Mouse (Mus musculus) hindbrain, postnatal 0 days (tissue): Measurements from ENCODE around the gene Plch2. TPM values are rescaled to one million over a fixed set of nuclear protein-coding genes. Genes with fewer than 3 reads are reported as not detected.

ENCODE experiments used
- ATAC-seq: fragments of 200-750 bp; cut with Nextera tagmentation; 2 replicates; pipeline ENCODE4 v1.8.0; 2017; ENCODE audit warnings: mild to moderate bottlenecking, moderate TSS enrichment, moderate library complexity
- DNase-seq: peaks from one replicate; pipeline ENCODE4 v3.0.0-alpha.2; 2015; ENCODE audit warnings: low spot score
- H3K27ac ChIP-seq: fragments of 300-500 bp; sonication (generic); 2 replicates; pipeline ENCODE4 v1.5.1; 2014; ENCODE audit warnings: mild to moderate bottlenecking
- H3K27me3 ChIP-seq: fragments of 300-500 bp; sonication (generic); 2 replicates; pipeline ENCODE4 v1.6.1; 2014; ENCODE audit warnings: low read length, mixed read lengths; ENCODE audit not compliant: insufficient read depth
- H3K36me3 ChIP-seq: fragments of 300-500 bp; sonication (generic); 2 replicates; pipeline ENCODE4 v1.6.1; 2014; ENCODE audit warnings: low read length, mixed read lengths; ENCODE audit not compliant: insufficient read depth
- H3K4me1 ChIP-seq: fragments of 300-500 bp; sonication (generic); 2 replicates; pipeline ENCODE4 v1.6.1; 2014; ENCODE audit warnings: antibody characterized with exemption, low read length, mixed read lengths; ENCODE audit not compliant: insufficient read depth
- H3K4me2 ChIP-seq: fragments of 300-500 bp; sonication (generic); 2 replicates; pipeline ENCODE4 v1.6.1; 2014; ENCODE audit warnings: low read depth, mild to moderate bottlenecking, low read length, moderate library complexity, mixed read lengths
- H3K4me3 ChIP-seq: fragments of 300-500 bp; sonication (generic); 2 replicates; pipeline ENCODE4 v1.5.1; 2014; ENCODE audit warnings: low read length
- H3K9ac ChIP-seq: fragments of 300-500 bp; sonication (generic); replicated peaks from 2 replicates; pipeline ENCODE4 v1.6.1; 2014; ENCODE audit warnings: mild to moderate bottlenecking, low read length, moderate library complexity, mixed read lengths
- H3K9me3 ChIP-seq: fragments of 300-500 bp; sonication (generic); 2 replicates; pipeline ENCODE4 v1.6.1; 2016; ENCODE audit warnings: low read length, mixed read lengths
- CTCF ChIP-seq: IDR thresholded peaks from 2 replicates; pipeline ENCODE4 v1.5.1; 2016; ENCODE audit warnings: antibody characterized with exemption, control low read depth, low read depth
- WGBS: fragments of 180-500 bp; shearing (Covaris S2); extraction: QIAGEN DNeasy Blood & Tissue Kit; methylation state at CpG from one replicate; pipeline ENCODE4 v1.1.7; 2014; 5-methylcytosine and 5-hydroxymethylcytosine counted together
- polyA plus RNA-seq: library from polyadenylated mRNA; unstranded; fragments of >200 nt; fragmentation: Nextera tagmentation; extraction: Ambion mirVana; gene quantifications from 2 replicates; pipeline ENCODE4 v1.2.1, GENCODE M21; 2015
- total RNA-seq: library from RNA; depleted of rRNA; stranded (reverse); fragments of >200 nt; gene quantifications from 2 replicates; pipeline ENCODE4 v1.2.3, GENCODE M21; 2014

Gene Plch2
- total and polyA plus RNA-seq, 2 experiments from 2014 or later, result 12.5 to 45.7 TPM

- no peaks in the 10 kb centered on the region for H3K27me3 ChIP-seq
- no peak overlapping the region for H3K4me2 ChIP-seq
- H3K4me1 ChIP-seq, result no peaks in the 10 kb centered on the region
- H3K36me3 ChIP-seq, result peaks cover 8% of the 10 kb centered on the region; the same call in 1 of the 2 replicates
- no peak for TF ChIP-seq CTCF
- no peaks in the 10 kb centered on the region for H3K9me3 ChIP-seq
- 87% methylated on average over 7 of the region's 7 CpGs for WGBS
- H3K4me3 ChIP-seq, result no peak overlapping the region
- no peak overlapping the region for H3K9ac ChIP-seq
- DNase-seq (no peak), ATAC-seq (no peak)
- H3K27ac ChIP-seq, result no peak overlapping the region
Observed at GRCm38 (mm10) chr4:155093431-155094149, 37.0 kb upstream of the Plch2 start.

- H3K36me3 ChIP-seq, result peaks cover 8% of the 10 kb centered on the region; the same call in 1 of the 2 replicates
- ATAC-seq (no peak), DNase-seq (no peak)
- no peaks in the 10 kb centered on the region for H3K9me3 ChIP-seq
- TF ChIP-seq CTCF, result no peak
- no peak overlapping the region for H3K27ac ChIP-seq
- no peaks in the 10 kb centered on the region for H3K27me3 ChIP-seq
- 95% methylated on average over 19 of the region's 19 CpGs for WGBS
- H3K4me3 ChIP-seq, result no peak overlapping the region
- no peak overlapping the region for H3K9ac ChIP-seq
- no peak overlapping the region for H3K4me2 ChIP-seq
- H3K4me1 ChIP-seq, result no peaks in the 10 kb centered on the region
Observed at GRCm38 (mm10) chr4:155092718-155093430, 36.3 kb upstream of the Plch2 start.

- no peak overlapping the region for H3K4me2 ChIP-seq
- DNase-seq, result no peak
- H3K27me3 ChIP-seq, result no peaks in the 10 kb centered on the region
- H3K4me1 ChIP-seq, result peaks cover 6% of the 10 kb centered on the region
- no peak for TF ChIP-seq CTCF
- no peak overlapping the region for H3K4me3 ChIP-seq
- H3K36me3 ChIP-seq, result peaks cover 8% of the 10 kb centered on the region; the same call in 1 of the 2 replicates
- H3K27ac ChIP-seq, result no peak overlapping the region
- no peaks in the 10 kb centered on the region for H3K9me3 ChIP-seq
- H3K9ac ChIP-seq, result no peak overlapping the region
- no peak for ATAC-seq
- 92% methylated on average over 13 of the region's 13 CpGs for WGBS
Observed at GRCm38 (mm10) chr4:155090688-155091449, 34.3 kb upstream of the Plch2 start.

GRCm38 (mm10) chr4:155090147-155090546, 33.6 kb upstream of the Plch2 start:
- Histone ChIP-seq H3K36me3 (peaks cover 8% of the 10 kb centered on the region; the same call in 1 of the 2 replicates), H3K9ac (no peak overlapping the region), H3K4me3 (no peak overlapping the region), H3K27me3 (no peaks in the 10 kb centered on the region), H3K4me1 (peaks cover 9% of the 10 kb centered on the region), H3K9me3 (no peaks in the 10 kb centered on the region), H3K4me2 (no peak overlapping the region), H3K27ac (no peak overlapping the region)
- DNase-seq (no peak), ATAC-seq (no peak)
- no peak for TF ChIP-seq CTCF
- 95% methylated on average over 4 of the region's 4 CpGs for WGBS

- H3K27me3 ChIP-seq, result no peaks in the 10 kb centered on the region
- no peak for ATAC-seq
- H3K9ac ChIP-seq, result no peak overlapping the region
- peaks cover 14% of the 10 kb centered on the region for H3K4me1 ChIP-seq
- no peak for DNase-seq
- H3K9me3 ChIP-seq, result no peaks in the 10 kb centered on the region
- H3K36me3 ChIP-seq, result peaks cover 8% of the 10 kb centered on the region; the same call in 1 of the 2 replicates
- H3K27ac ChIP-seq, result no peak overlapping the region
- no peak overlapping the region for H3K4me3 ChIP-seq
- no peak for TF ChIP-seq CTCF
- 85% methylated on average over 5 of the region's 5 CpGs for WGBS
- H3K4me2 ChIP-seq, result no peak overlapping the region
Observed at GRCm38 (mm10) chr4:155089241-155089640, 32.7 kb upstream of the Plch2 start.

GRCm38 (mm10) chr4:155086108-155087024, 29.8 kb upstream of the Plch2 start, which contains the start of the genes Rer1 and Morn1:
Rer1 (minus strand) TSS chr4:155086382.
Morn1 (plus strand) TSS chr4:155086577.
- H3K9me3 ChIP-seq, result no peaks in the 10 kb centered on the region
- H3K4me3 ChIP-seq, result peak within 1 kb of the TSS; percentile 90
- H3K9ac ChIP-seq, result peak within 1 kb of the TSS; percentile 88
- ATAC-seq (peak; percentile 99), DNase-seq (peak; percentile 100)
- peak within 1 kb of the TSS; percentile 98 for H3K4me2 ChIP-seq
- peaks cover 14% of the 10 kb centered on the region for H3K4me1 ChIP-seq
- no peaks in the 10 kb centered on the region for H3K27me3 ChIP-seq
- H3K36me3 ChIP-seq, result peaks cover 13% of the 10 kb centered on the region
- TF ChIP-seq CTCF, result no peak; the same call in 1 of the 2 replicates
- 1% methylated on average over 77 of the region's 85 CpGs for WGBS
- peak within 1 kb of the TSS; percentile 91 for H3K27ac ChIP-seq
